Mouse (Mus musculus): ENCODE results near the gene H2-T23.
"Not testable (repeated sequence)": the region's sequence is repeated elsewhere in the genome, so short reads cannot be mapped to it uniquely, and the experiment has no call there.

Gene H2-T23

DNA sequence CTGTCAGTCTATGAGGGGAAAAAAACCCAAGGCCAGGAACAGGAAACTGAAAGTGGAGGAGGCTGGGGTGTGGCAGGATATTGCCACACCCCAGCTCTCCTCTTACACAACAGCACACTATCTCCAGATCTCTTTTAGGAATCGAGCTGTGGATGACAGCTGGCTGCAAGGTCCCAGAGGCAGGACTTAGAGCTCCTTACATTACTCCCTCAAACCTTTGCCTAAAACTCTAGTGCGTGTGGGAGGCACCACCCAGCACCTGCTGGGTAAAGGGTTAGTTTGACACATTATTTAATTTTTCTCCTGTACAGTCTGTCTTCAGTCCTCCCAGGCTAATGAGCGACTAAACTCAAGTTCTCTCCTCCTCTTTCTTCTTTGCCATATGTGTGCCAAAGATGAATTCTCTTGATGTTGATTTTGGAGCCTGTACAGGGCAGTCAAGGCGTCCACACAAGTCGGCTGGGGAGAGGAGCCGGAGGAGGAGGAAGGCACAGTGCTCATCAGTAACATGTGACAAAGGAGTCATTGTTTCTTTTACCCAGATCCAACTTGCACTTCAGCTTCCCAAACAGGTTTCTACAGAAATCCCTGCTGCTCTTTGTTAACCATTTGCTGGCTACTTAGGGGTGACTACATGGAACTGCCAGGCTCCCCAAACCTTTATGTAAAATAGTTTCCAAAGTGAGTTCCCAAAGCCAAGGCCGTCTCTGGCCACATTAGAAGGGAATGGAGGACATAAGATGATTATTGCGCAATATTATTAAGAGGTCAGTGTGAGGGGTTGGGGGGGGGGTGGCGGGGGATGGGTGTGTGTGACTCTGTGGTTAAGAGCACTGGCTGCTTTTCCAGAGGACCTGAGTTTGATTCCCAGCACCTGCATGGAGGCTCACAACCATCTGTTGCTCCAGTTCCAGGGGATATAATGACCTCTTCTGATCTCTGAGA is 8.7 kb downstream of the H2-T23 start:
- DNase-seq (ENCODE audit: low spot score in 2 of 2), result no peak

DNA sequence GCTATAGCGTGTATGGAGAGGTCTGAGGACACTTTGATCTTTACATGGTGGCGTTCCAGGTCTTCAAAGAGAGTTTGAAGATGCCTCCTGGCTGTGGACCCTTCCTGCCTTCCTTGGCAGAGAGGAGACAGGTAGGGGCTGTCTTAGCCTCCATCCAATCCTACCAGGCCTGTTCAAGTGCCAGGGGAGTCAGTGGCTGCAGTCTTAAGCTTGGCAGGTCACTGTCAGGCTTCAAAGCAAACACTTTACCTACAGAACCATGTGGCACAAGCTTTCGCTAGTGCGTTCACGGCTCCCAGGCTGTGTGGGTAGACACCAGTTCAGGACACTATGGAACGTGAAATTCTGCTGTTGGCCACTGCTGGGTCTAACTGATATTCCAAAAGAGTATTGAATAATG is 9.7 kb downstream of the H2-T23 start:
- no peak for DNase-seq (ENCODE audit: low spot score in 2 of 2)

GRCm38 (mm10) chr17:36022098-36022497 is 10.6 kb downstream of the H2-T23 start:
- no peak for DNase-seq (ENCODE audit: low spot score in 2 of 2)

GRCm38 (mm10) chr17:36021309-36021708 is 11.3 kb downstream of the H2-T23 start:
- DNase-seq (ENCODE audit: low spot score in 2 of 2), result no peak

DNA sequence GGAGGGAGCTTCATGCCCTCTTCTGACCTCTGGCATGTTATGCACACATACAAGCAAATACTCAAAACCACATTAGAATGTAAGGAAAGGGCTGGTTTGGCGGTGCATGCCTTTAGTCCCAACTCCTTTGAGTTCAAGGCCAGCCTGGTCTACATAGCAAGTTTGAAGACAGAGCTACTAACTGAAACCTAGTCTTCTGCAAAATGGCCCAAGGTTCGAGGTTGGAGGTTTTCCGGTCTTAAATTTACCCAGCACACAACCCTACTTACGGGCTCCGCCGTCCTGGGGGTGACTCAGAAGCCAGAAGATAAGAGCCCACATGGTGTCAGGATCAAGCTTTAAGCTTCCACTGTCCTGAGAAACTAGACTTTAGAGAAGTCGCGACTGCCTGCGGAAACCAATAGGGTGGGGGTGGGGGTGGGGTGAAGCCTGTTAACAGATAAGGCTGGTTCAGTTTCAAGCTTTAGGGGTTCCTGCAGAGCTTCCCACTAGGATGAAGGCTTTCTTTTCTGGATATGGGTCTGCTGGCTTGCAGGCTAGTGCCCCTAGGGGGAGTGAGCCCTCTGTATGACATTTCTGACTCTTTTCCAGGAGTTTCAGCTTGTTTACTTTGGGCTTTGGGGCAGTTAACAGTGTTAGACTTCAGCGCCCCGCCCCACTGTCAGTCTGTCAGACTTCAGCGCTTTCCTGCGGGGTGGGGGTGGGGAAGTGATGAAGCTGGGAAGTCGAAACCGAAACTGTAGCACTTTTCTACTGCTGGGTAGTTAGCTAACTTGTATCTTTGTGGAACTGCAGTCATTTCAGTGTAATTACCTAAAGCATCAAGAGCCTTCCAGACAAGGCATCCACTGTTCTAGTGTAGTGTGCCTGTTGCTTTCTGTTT is 12.2 kb downstream of the H2-T23 start, which contains the start of gene H2-T24:
TSS of gene H2-T24 (minus strand) at position 370 of the 883 bp plus-strand sequence.
- no peak for DNase-seq (ENCODE audit: low spot score in 2 of 2)

DNA sequence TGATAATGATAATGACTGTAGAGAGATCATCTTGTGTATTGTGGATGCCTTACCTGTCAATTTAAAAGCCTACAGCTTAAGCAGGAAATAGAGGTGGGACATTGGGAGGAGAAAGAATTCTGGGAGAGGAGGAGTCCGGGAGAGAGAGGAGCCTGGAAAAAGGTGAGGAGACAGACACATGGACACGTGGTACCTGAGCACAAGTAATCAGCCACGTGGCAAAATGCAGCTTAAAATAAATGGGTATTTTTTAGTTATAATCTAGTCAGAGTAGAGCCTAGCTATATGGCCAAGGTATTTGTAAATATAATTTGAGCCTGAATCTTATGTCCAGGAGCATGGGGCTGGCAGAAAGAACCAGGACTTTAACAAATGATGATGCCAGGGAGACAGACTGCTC is 13.1 kb downstream of the H2-T23 start:
- no peak for DNase-seq (ENCODE audit: low spot score in 2 of 2)

GRCm38 (mm10) chr17:36018979-36019378 is 13.7 kb downstream of the H2-T23 start:
- DNase-seq (ENCODE audit: low spot score in 2 of 2), result no peak

GRCm38 (mm10) chr17:36017046-36017445 is 15.6 kb downstream of the H2-T23 start:
- no peak for DNase-seq (ENCODE audit: low spot score in 2 of 2)

DNA sequence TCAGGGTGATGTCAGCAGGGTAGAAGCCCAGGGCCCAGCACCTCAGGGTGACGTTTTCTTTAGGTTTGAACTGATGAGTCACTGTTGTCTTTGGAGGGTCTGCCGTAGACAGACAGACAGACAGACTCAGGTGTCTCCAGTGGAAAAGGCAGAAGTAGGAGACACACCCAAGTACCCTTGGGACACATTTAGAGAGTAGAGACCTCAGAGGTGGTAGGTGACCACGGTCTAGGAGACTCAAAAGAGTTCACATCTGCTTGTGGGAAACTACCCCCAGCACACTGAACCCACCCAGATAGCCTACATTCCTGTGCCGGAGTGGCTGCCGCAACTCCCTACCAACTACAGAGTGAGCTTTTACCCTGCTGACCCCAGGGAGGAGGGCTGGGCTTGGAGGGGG is 17.7 kb downstream of the H2-T23 start:
- no peak for DNase-seq (ENCODE audit: low spot score in 2 of 2)

DNA sequence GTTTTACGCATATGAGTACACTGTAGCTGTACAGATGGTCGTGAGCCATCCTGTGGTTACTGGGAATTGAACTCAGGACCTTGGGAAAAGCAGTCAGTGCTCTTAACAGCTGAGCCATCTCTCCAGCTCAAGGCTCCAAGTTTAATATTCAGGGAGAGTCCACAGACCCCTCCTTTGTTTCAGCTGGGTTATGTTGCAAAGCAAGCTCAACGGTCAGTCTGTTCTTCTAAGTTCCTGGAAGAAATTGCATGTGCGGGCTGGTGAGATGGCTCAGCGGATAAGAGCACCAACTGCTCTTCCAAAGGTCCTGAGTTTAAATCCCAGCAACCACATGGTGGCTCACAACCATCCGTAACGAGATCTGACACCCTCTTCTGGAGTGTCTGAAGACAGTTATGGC is 28.2 kb downstream of the H2-T23 start:
- DNase-seq (ENCODE audit: low spot score in 2 of 2), result not testable (repeated sequence)

- no peak for DNase-seq (ENCODE audit: low spot score in 2 of 2)
Observed at GRCm38 (mm10) chr17:36003331-36003730, 29.3 kb downstream of the H2-T23 start.

DNA sequence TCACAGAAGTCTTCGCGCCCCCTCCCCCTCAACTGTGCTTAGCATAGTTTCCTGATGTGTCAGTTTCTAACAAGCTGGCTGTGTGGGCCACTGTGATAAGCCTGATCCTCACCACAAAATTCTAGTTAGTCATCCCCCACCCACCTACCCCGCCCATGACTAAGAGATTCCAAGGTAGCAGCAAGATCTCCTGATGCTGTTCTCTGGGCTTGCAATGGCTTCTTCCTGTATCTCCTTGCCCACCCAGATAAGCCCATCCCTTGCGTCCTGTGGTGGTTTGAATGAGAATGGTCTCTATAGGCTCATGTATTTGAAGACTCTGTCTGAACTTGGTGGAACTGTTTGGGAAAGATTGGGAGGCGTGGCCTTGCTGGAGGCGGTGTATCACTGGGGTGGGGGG is 30.7 kb downstream of the H2-T23 start:
- no peak for DNase-seq (ENCODE audit: low spot score in 2 of 2)

- DNase-seq (ENCODE audit: low spot score in 2 of 2), result no peak
Observed at GRCm38 (mm10) chr17:36001121-36001897, 31.3 kb downstream of the H2-T23 start.

DNA sequence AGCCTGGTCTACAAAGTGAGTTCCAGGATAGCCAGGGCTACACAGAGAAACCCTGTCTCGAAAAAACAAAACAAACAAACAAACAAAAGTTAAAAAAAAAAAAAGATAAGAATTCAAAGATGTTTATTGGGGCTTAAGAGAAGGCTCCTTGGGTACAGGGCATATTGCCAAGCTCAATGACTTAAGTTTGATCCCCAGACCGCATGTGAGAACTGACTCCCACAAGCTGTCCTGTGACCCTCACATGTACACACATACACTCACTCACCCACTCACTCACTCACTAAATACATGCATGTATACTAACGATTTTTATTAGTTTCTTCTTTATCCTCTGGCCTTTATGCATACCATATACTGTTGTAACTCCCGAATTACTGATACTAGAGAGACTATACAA is 32.3 kb downstream of the H2-T23 start:
- no peak for DNase-seq (ENCODE audit: low spot score in 2 of 2)

- no peak for DNase-seq (ENCODE audit: low spot score in 2 of 2)
Observed at GRCm38 (mm10) chr17:35999356-35999755, 33.3 kb downstream of the H2-T23 start.

GRCm38 (mm10) chr17:35998545-35999305 is 33.9 kb downstream of the H2-T23 start:
- DNase-seq (ENCODE audit: low spot score in 2 of 2), result no peak

- no peak for DNase-seq (ENCODE audit: low spot score in 2 of 2)
Observed at GRCm38 (mm10) chr17:35997713-35998510, 34.7 kb downstream of the H2-T23 start.

GRCm38 (mm10) chr17:35996949-35997348 is 35.7 kb downstream of the H2-T23 start:
- peak; percentile 90 to 98 for DNase-seq (ENCODE audit: low spot score in 2 of 2)

- DNase-seq (ENCODE audit: low spot score in 2 of 2), result no peak
Observed at GRCm38 (mm10) chr17:35994879-35995240, 37.8 kb downstream of the H2-T23 start.
